Mouse (Mus musculus): Measurements from ENCODE around the gene Vamp1.
A peak's percentile ranks its signal among the peaks of the same experiment; 100 is the strongest.
"Not testable (repeated sequence)": the region's sequence is repeated elsewhere in the genome, so short reads cannot be mapped to it uniquely, and the experiment has no call there.

The Vamp1 gene

DNA sequence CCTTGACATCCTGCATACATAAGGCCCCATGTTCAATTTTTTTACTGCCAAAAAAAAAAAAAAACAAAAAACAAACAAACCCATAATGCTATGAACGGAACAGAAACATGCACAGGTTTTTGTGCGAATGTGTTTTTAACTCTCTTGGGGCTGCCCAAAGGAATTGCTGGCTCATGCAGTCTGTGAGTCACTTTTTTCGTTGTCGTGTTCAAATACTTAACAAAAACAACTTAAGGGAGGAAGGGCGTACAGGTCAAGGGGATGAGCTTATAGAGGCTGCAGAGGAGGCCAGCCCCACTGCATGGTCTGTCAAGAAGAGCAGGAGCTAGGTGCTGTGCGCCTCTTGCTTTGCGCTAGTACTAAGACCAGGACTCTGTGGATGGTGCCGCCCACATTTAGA, 37.4 kb downstream of the Vamp1 start:
- no peak for DNase-seq

DNA sequence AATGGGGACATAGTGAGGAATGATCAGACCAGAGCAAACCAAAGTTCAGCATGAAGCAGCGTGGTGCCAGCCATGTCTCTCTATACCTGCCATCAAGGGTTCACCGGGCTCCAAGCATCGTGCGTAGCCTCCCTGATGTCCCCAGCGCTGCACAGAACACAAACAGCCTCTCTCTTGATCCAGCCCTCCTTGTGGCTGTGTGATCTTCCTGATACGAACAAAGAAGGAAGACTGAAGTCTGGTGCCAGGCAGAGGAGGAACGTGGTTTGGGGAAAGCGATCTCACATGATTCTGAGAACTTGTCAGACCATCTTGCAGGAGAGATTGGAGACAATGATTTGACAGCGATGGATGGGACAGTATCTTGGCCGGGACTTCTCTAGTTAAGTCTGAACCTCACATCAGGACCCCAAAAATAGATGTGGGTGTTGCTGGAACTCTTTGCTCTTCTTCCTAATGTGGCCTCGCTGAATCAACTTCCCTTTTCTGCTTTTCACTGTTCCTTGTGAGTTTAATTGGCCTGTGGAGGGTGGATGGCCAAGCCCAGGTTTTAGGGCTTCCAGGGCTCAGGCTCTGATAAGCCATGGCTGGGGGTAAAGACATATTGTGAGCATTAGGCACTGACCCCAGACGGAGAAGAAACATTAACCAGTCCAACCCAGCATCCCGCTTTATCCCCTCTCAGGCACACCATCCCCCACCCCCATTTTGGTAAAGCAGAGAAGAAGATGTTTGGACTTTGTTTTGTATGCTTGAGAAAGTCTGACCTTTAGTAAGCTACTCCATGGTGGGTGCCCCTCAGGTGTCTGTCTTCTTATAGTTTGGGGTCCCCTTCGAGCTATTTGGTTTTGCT, 38.7 kb downstream of the Vamp1 start:
- DNase-seq, result no peak

DNA sequence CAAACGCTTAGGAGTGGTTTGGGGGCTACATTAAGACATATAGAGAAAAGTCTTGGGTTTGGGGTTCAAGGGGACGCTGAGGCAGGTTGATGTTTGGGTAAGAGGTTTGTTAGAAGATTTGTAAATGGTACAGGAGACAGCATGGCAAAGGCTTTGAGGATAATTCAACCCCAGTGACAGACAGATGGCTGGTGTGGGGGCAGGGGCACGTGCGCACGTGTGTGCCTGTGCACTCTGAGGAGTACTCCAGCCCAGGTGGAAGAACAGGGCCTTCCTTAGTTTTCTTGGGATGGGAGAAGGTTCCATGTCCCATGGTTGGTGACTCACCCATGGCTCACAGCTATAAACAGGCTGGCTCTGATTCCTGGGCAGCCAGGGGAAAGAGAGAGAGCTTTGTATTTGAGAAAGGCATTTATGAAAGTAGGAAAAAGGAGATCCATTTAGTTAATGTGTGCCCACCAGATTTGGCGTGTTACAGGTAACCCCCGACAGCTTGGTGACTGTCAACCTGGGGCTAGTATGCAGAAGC, 40.2 kb downstream of the Vamp1 start:
- DNase-seq, result no peak

DNA sequence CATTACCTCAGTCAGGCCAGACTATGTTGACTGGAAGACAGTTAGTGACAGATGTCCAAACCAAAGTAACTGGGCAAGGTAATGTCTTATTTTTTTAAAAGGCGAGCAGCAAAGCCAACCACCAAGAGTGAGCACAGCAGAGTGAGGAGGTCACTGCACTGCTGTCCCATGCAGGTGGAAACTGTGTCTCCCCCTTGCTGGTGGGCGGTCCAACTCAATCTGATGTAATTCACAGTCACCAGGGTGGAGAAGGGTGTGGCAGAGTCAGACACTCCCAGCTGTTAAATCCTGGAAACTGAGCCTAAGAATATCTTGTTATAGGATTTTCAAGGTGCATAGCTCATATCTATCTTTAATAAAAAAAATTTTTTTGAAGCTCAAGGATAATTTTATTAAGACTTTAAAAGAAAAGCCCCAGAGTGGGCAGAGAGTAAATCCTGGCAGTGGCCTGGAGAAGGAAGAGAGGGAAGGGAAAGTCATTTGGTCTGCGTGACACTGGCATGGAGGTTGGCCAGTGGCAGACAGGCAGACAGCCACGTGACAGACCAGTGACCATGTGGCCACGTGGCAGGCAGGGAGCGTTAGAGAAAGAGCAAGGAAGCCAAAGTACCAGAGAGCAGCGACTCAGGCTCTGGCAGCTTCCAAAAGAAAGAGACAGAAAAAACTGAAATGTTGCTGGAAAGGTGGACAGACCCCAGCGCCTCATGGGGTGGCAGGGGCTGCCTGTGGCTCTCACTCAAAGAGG, 41.0 kb downstream of the Vamp1 start:
- DNase-seq, result peak; percentile 53 to 71

DNA sequence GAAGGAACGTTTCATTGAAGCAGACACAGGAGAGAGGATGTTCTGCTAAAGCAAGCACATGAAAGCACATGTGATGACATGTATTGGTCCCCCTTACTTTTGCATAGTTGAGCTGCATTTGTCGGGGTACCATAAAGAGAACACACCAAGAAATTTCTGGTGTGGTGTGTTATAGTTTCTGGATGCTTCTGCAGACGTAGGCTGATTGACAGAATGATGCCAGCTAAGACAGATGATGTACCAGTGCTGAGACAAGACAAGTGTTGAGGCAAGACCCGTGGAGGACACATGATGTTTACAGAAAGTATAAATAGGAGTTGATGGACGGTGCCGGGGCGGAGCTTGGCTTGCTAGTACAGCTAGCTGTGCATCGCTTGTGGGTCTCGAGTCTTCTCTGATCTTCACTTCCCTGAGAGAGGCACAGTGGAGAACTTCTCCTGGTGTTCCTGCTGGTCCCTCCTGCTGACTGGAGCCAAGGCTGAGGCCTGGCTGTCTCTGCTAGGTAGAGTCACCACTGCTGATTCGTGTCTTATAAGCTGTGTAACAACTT, 44.7 kb downstream of the Vamp1 start:
- DNase-seq, result no peak

DNA sequence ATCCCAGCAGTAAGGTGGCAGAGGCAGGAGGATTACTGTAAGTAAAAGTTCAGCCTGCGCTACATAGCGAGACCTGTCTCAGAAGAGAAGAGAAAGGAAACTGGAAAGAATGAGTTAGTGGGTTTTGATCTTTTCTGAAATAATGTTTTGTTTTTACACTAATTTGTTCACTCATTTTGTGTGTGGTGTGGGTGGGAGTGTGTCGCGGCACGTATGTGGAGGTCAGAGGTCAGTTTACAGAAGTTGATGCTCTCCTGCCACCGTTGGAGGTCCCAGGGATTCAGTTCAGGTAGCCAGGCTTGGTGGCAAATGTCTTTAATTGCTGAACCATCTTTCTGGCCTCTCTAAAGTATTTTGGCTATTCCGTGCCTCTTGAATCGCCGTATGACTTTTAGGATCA, 48.9 kb downstream of the Vamp1 start:
- DNase-seq, result no peak

DNA sequence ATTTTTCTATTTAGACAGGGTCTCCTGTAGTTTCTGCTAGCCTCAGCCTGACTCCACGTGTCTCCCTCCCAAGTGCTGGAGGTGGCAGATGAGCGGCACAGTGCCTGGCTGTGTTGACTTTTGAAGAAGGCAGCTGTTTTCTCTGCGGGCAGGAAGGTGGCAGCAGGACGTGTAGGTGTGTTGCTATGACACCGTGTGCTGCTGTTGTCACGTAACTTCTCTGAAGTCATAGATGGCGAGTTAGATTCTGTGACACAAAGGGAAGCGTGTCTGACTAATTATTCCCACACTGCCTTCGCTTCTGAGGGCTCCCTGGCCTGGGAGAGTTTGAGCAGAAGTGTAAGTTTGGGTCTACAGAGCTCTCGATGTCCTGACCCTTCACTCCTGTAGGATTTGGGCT, 49.9 kb downstream of the Vamp1 start:
- no peak for DNase-seq

GRCm38 (mm10) chr6:125266091-125266490, 50.7 kb downstream of the Vamp1 start:
- no peak for DNase-seq

GRCm38 (mm10) chr6:125266600-125266999, 51.2 kb downstream of the Vamp1 start:
- not testable (repeated sequence) for DNase-seq

- DNase-seq, result no peak
These were observed 52.1 kb downstream of the Vamp1 start for GRCm38 (mm10) chr6:125267469-125267868.

- no peak for DNase-seq
These were observed 53.4 kb downstream of the Vamp1 start for GRCm38 (mm10) chr6:125268799-125269198.

GRCm38 (mm10) chr6:125271455-125272227, 56.3 kb downstream of the Vamp1 start:
- DNase-seq, result peak; percentile 89 to 96

GRCm38 (mm10) chr6:125272228-125272785, 57.0 kb downstream of the Vamp1 start:
- DNase-seq, result no peak

GRCm38 (mm10) chr6:125274841-125275563, 59.7 kb downstream of the Vamp1 start:
- DNase-seq, result peak in 1 of 2 experiments; percentile 25

DNA sequence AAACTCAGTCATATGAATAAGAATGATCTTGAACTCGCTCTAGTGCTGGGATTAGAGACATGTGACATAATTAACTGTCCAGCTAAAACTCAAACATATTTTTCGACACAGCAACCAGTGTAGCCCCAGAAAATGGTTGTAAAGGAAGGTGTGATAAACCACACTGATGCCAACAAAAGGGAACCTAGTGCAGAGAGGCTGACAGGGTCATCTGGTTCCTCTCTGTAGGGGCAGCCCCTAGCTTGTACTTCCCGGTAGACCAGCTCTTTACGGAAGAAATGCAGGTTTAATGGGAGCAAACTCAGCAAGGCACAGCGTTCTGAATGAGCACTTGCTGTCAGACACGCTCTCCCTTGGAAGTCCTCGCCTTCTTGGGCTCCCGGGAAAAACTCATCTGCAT, 64.4 kb downstream of the Vamp1 start:
- no peak for DNase-seq

GRCm38 (mm10) chr6:125282721-125283120, 67.4 kb downstream of the Vamp1 start:
- peak; percentile 26 to 60 for DNase-seq

DNA sequence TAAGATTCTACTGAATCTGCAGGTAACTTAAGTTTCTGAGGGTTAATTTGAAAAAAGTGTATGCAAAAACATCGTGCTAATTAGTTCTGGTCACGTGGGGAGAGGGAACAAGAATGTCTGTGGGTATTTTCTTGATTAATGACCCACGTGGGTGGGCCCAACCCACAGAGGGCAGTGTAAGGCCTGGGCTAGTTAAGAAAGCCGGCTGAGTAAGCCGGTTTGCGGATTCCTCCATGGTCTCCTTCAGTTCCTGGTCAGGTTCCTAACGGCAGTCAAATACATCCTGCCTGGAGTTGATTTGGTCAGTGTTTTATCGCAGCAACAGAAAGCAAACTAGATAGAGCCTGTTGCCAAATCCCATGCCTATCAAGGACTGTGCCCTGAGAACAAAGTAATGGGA, 68.9 kb downstream of the Vamp1 start:
- no peak for DNase-seq

GRCm38 (mm10) chr6:125284751-125285150, 69.4 kb downstream of the Vamp1 start:
- no peak for DNase-seq

DNA sequence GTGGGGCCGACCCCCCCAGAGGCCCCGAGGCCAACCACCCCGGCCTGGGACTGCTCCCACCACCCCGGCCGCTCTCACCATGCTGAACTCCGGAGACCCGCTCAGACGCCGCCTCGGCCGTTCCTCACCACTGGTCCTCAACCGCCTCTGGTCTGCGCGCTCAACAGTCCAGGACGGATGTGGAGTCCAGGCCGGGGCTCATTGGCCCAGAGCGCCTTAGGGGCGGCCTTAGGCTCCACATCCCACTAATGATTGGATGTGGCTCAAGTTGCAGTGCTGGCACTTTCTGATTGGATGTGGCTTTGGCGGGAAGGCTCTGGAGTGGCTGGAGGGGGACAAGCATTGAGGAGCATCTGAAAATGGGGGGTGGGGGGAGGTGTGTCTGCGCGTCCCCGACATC, 70.5 kb downstream of the Vamp1 start, which contains the start of gene Tuba3a:
Tuba3a (minus strand) TSS at position 153 of the 400 bp plus-strand sequence.
- DNase-seq, result no peak

DNA sequence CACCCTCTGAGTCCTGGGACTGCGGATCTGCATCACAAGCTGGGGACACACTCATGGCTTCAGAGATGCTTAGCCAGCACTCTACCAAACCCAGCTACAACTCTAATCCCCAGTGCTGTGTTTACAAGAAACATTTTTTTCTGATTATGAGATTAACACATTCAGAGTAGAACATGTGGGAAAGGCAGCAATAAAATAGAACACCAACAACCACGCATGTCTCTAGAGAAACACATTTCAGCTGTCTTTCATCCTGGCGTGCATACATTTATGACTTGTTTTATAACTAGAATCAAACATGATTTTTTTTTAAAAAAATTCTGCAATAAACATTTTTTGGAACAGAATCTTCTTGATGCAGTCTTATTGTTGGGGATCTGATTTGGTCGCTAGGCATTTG, 71.6 kb downstream of the Vamp1 start:
- DNase-seq, result no peak

DNA sequence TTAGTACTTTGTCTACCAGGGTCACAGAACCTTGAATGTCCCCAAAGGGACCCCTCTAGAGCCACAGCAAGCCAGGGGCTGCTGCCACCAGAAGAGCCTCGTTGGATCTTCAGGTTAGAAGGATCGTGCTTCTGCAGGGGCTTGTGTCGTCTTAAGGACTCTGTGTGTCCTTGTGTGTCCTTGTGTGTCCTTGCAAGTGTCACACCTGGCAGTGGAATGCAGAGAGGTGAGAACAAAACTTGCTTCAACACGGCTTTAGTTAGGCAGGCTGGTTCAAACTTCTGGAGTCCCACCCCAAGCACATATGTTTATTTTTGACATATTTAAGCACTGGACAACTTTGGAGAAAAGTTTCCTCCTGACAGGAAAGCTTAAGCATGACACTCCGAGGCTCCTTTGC, 73.4 kb downstream of the Vamp1 start:
- DNase-seq, result no peak

DNA sequence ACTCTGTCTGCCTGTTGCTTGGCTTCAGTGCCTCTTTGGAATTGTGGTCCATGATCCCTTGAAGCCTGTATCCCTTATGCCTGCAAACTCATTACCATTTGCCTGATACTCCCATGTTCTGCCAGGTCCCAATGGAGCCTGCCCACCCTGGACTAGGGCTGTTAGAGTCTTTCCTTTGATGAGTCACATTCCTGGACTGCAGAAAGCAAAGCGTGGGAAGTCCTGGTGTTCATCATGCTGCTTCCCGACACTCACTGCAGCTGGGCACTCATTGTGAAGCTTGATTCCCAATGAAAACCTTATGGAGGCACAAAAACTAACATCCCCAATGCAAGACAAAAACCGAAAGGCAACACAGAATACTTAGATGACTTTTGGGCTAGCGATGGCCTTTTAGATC, 76.0 kb downstream of the Vamp1 start:
- DNase-seq, result no peak

Measured in cerebellum, postnatal 25 days (tissue).